Mouse (Mus musculus) neural tube, embryonic 13.5 days (tissue): ENCODE results near the gene E2f2. TPM values are rescaled to one million over a fixed set of nuclear protein-coding genes. Genes with fewer than 3 reads are reported as not detected.
A peak's percentile ranks its signal among the peaks of the same experiment; 100 is the strongest.

Experiments
- ATAC-seq: fragments of 200-750 bp; cut with Nextera tagmentation; 2 replicates; pipeline ENCODE4 v1.8.0; 2017; ENCODE audit warnings: low read depth, mild to moderate bottlenecking, moderate TSS enrichment, moderate library complexity
- H3K27ac ChIP-seq: fragments of 300-500 bp; sonication (generic); replicated peaks from 2 replicates; pipeline ENCODE4 v1.5.1; 2015; ENCODE audit warnings: moderate library complexity, mild to moderate bottlenecking, inconsistent platforms
- H3K27me3 ChIP-seq: fragments of 300-500 bp; sonication (generic); 2 replicates; pipeline ENCODE4 v1.6.1; 2015; ENCODE audit warnings: mild to moderate bottlenecking, inconsistent platforms
- H3K36me3 ChIP-seq: fragments of 300-500 bp; sonication (generic); 2 replicates; pipeline ENCODE4 v1.6.1; 2015; ENCODE audit warnings: mild to moderate bottlenecking, inconsistent platforms
- H3K4me1 ChIP-seq: fragments of 300-500 bp; sonication (generic); replicated peaks from 2 replicates; pipeline ENCODE4 v1.6.1; 2015; ENCODE audit warnings: inconsistent platforms
- H3K4me2 ChIP-seq: fragments of 300-500 bp; sonication (generic); 2 replicates; pipeline ENCODE4 v1.6.1; 2015; ENCODE audit warnings: inconsistent platforms, mild to moderate bottlenecking, moderate library complexity
- H3K4me3 ChIP-seq: fragments of 300-500 bp; sonication (generic); 2 replicates; pipeline ENCODE4 v1.5.1; 2015; ENCODE audit warnings: mild to moderate bottlenecking, inconsistent platforms
- H3K9ac ChIP-seq: fragments of 300-500 bp; sonication (generic); 2 replicates; pipeline ENCODE4 v1.6.1; 2015; ENCODE audit warnings: moderate library complexity, mild to moderate bottlenecking, inconsistent platforms
- H3K9me3 ChIP-seq: fragments of 300-500 bp; sonication (generic); 2 replicates; pipeline ENCODE4 v1.6.1; 2016; ENCODE audit warnings: inconsistent platforms
- WGBS: fragments of 180-500 bp; shearing (Covaris S2); methylation state at CpG from one replicate; pipeline ENCODE4 v1.1.7; 2015; 5-methylcytosine and 5-hydroxymethylcytosine counted together
- polyA plus RNA-seq: library from polyadenylated mRNA; unstranded; fragments of >200 nt; fragmentation: Nextera tagmentation; extraction: Ambion mirVana; gene quantifications from 2 replicates; pipeline ENCODE4 v1.2.1, GENCODE M21; 2015

Gene E2f2
- polyA plus RNA-seq, 1 experiment from 2014 or later = 2.5 TPM

DNA sequence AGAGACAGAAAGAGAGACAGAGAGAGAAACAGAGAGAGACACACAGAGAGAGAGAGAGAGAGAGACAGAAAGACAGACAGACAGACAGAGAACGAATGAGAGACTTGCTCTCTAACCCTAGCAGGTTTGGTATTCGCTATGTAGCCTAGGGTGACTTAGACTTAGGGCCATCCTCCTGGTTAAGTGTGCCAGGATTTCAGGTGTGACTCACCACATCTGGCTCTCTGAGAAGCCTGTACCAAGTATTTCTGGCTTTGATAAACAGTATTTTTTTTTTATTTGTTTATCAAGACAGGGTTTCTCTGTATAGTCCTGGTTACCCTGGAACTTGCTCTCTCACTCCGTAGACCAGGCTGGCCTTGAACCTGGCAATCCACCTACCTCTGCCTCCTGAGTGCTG lies 4.5 kb upstream of the E2f2 start:
- WGBS = 89% methylated on average over 3 of the region's 3 CpGs
- Histone ChIP-seq H3K4me3 (no peak overlapping the region), H3K27ac (no peak overlapping the region), H3K9ac (no peak overlapping the region), H3K4me2 (no peak overlapping the region), H3K27me3 (no peaks in the 10 kb centered on the region), H3K4me1 (peaks cover 13% of the 10 kb centered on the region), H3K36me3 (no peaks in the 10 kb centered on the region), H3K9me3 (no peaks in the 10 kb centered on the region)
- no peak for ATAC-seq

- Histone ChIP-seq H3K27me3 (peaks cover 3% of the 10 kb centered on the region; the same call in 1 of the 2 replicates), H3K36me3 (no peaks in the 10 kb centered on the region), H3K4me1 (peaks cover 27% of the 10 kb centered on the region), H3K9ac (no peak overlapping the region), H3K9me3 (no peaks in the 10 kb centered on the region), H3K4me2 (no peak overlapping the region), H3K27ac (no peak overlapping the region), H3K4me3 (no peak overlapping the region)
- WGBS = 66% methylated on average over 4 of the region's 4 CpGs
- ATAC-seq = no peak
These were observed 1.8 kb upstream of the E2f2 start for GRCm38 (mm10) chr4:136170401-136170800.

- Histone ChIP-seq H3K4me2 (peak overlapping the region; percentile 100), H3K9me3 (no peaks in the 10 kb centered on the region), H3K9ac (peak overlapping the region; percentile 72), H3K27me3 (peaks cover 3% of the 10 kb centered on the region; the same call in 1 of the 2 replicates), H3K4me3 (peak overlapping the region; percentile 67), H3K27ac (no peak overlapping the region), H3K36me3 (no peaks in the 10 kb centered on the region), H3K4me1 (peaks cover 31% of the 10 kb centered on the region)
- 12% methylated on average over 12 of the region's 12 CpGs for WGBS
- ATAC-seq = peak; percentile 45
These were observed 739 bp upstream of the E2f2 start for GRCm38 (mm10) chr4:136171455-136171854.

GRCm38 (mm10) chr4:136172542-136173209 lies 482 bp downstream of the E2f2 start:
- ATAC-seq = peak; percentile 36; the same call in 1 of the 2 replicates
- Histone ChIP-seq H3K9me3 (no peaks in the 10 kb centered on the region), H3K27ac (no peak overlapping the region), H3K9ac (peak overlapping the region; percentile 69), H3K4me1 (peaks cover 38% of the 10 kb centered on the region), H3K27me3 (peaks cover 3% of the 10 kb centered on the region; the same call in 1 of the 2 replicates), H3K36me3 (no peaks in the 10 kb centered on the region), H3K4me3 (peak overlapping the region; percentile 67), H3K4me2 (peak overlapping the region; percentile 100)
- under 1% methylated on average over 55 of the region's 67 CpGs for WGBS

- H3K9me3 ChIP-seq = no peaks in the 10 kb centered on the region
- H3K9ac ChIP-seq = peak overlapping the region; percentile 69
- ATAC-seq = no peak
- peaks cover 44% of the 10 kb centered on the region for H3K4me1 ChIP-seq
- peaks cover 3% of the 10 kb centered on the region; the same call in 1 of the 2 replicates for H3K27me3 ChIP-seq
- WGBS = 4% methylated on average over 14 of the region's 14 CpGs
- H3K4me3 ChIP-seq = peak overlapping the region; percentile 67
- H3K36me3 ChIP-seq = no peaks in the 10 kb centered on the region
- H3K27ac ChIP-seq = no peak overlapping the region
- H3K4me2 ChIP-seq = peak overlapping the region; percentile 100
These were observed 1.1 kb downstream of the E2f2 start for GRCm38 (mm10) chr4:136173210-136173715.

GRCm38 (mm10) chr4:136174216-136175193 lies 2.3 kb downstream of the E2f2 start:
- Histone ChIP-seq H3K27ac (no peak overlapping the region), H3K27me3 (peaks cover 3% of the 10 kb centered on the region; the same call in 1 of the 2 replicates), H3K36me3 (no peaks in the 10 kb centered on the region), H3K4me1 (peaks cover 46% of the 10 kb centered on the region), H3K9ac (no peak overlapping the region), H3K4me3 (no peak overlapping the region), H3K4me2 (peak overlapping the region; percentile 100), H3K9me3 (no peaks in the 10 kb centered on the region)
- ATAC-seq = no peak
- 63% methylated on average over 13 of the region's 13 CpGs for WGBS

DNA sequence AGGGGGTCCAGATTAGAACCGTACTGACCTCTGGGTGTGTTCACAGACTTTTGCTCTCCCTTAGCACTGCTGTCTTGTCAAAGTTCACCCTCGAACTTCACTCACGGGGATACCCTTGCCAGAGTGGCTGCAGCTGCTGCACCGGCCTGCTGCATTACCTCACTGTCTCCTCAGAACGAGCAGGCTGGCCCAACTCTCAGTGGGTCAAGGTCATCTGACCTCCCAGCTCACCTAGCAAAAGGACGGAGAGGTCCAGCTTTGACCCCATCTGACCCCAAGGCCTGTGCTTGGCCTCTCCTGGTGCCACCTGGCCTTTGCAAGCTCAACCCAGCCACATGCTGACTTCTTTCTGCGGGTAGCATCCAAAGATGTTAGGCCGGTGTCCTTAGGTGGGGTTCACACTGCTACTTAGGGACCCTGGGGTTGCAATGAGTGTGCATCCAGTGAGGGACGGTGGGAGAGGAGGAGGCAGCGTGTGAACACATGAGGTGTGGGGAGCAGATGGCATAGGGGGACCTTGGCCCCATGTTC lies 3.9 kb downstream of the E2f2 start:
- H3K27me3 ChIP-seq = peaks cover 3% of the 10 kb centered on the region; the same call in 1 of the 2 replicates
- no peaks in the 10 kb centered on the region for H3K9me3 ChIP-seq
- no peak overlapping the region for H3K4me3 ChIP-seq
- peaks cover 61% of the 10 kb centered on the region for H3K4me1 ChIP-seq
- ATAC-seq = no peak
- no peaks in the 10 kb centered on the region for H3K36me3 ChIP-seq
- WGBS = 76% methylated on average over 10 of the region's 10 CpGs
- H3K27ac ChIP-seq = no peak overlapping the region
- no peak overlapping the region for H3K4me2 ChIP-seq
- no peak overlapping the region; the same call in 1 of the 2 replicates for H3K9ac ChIP-seq

GRCm38 (mm10) chr4:136177244-136177611 lies 5.0 kb downstream of the E2f2 start:
- Histone ChIP-seq H3K27ac (peak overlapping the region; percentile 6; the same call in 1 of the 2 replicates), H3K4me3 (no peak overlapping the region), H3K4me2 (no peak overlapping the region), H3K9me3 (no peaks in the 10 kb centered on the region), H3K4me1 (peaks cover 57% of the 10 kb centered on the region), H3K36me3 (no peaks in the 10 kb centered on the region), H3K27me3 (peaks cover 3% of the 10 kb centered on the region; the same call in 1 of the 2 replicates), H3K9ac (no peak overlapping the region)
- ATAC-seq = no peak
- 37% methylated on average over 8 of the region's 8 CpGs for WGBS

GRCm38 (mm10) chr4:136177612-136178474 lies 5.6 kb downstream of the E2f2 start:
- peaks cover 51% of the 10 kb centered on the region for H3K4me1 ChIP-seq
- ATAC-seq = no peak
- H3K4me3 ChIP-seq = no peak overlapping the region
- peak overlapping the region; percentile 75 for H3K27ac ChIP-seq
- H3K9ac ChIP-seq = no peak overlapping the region
- H3K36me3 ChIP-seq = no peaks in the 10 kb centered on the region
- WGBS = 40% methylated on average over 11 of the region's 11 CpGs
- H3K27me3 ChIP-seq = peaks cover 3% of the 10 kb centered on the region; the same call in 1 of the 2 replicates
- H3K9me3 ChIP-seq = no peaks in the 10 kb centered on the region
- no peak overlapping the region for H3K4me2 ChIP-seq

GRCm38 (mm10) chr4:136178475-136178921 lies 6.3 kb downstream of the E2f2 start:
- peaks cover 45% of the 10 kb centered on the region for H3K4me1 ChIP-seq
- no peak for ATAC-seq

DNA sequence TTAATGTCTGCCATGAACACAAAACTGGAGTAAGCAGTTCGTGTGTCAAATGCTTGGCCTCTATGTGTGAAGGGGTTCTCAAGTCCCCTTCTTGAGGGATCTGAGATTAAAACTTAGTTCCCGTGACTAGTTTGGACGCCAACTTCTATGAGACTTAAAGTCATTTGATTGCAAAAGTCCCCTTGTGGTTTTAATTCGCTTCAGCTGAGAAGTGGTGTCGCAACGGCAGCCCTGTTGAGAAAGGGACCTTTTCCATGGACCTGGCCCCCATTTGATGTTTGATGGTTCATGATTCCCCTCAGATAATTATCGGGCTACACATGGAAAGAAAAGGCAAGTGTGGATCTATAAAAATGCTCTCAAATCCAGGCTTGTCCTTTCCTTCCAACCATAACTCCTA lies 7.3 kb downstream of the E2f2 start:
- Histone ChIP-seq H3K4me1 (peaks cover 39% of the 10 kb centered on the region), H3K9me3 (no peaks in the 10 kb centered on the region), H3K27me3 (no peaks in the 10 kb centered on the region), H3K36me3 (no peaks in the 10 kb centered on the region), H3K4me3 (no peak overlapping the region), H3K4me2 (peak overlapping the region; percentile 59), H3K9ac (no peak overlapping the region), H3K27ac (no peak overlapping the region)
- ATAC-seq = no peak
- 89% methylated on average over 7 of the region's 7 CpGs for WGBS

More at GRCm38 (mm10) chr4:136178475-136178921, 6.3 kb downstream of the E2f2 start:
- Histone ChIP-seq H3K4me2 (no peak overlapping the region), H3K36me3 (no peaks in the 10 kb centered on the region), H3K27me3 (no peaks in the 10 kb centered on the region), H3K27ac (peak overlapping the region; percentile 75; the same call in 1 of the 2 replicates), H3K9ac (no peak overlapping the region), H3K9me3 (no peaks in the 10 kb centered on the region), H3K4me3 (no peak overlapping the region)
- 88% methylated on average over 12 of the region's 12 CpGs for WGBS
